Mouse (Mus musculus) adrenal gland, postnatal 25 days (tissue): ENCODE results near the gene Lman1l. TPM values are rescaled to one million over a fixed set of nuclear protein-coding genes. Genes with fewer than 3 reads are reported as not detected.

Experiments used
- DNase-seq: peaks from one replicate; pipeline ENCODE4 v3.0.0; 2021; ENCODE audit warnings: mixed read lengths
- long read RNA-seq: library from polyadenylated mRNA; stranded (forward); transcript quantifications from one replicate; pipeline ENCODE4 v2.0.0, GENCODE M21; 2021
- total RNA-seq: library from RNA; stranded (reverse); gene quantifications from 2 replicates; pipeline ENCODE4 v1.2.3, GENCODE M21; 2021

Gene Lman1l
- total RNA-seq = not detected in 2 replicates
- long read RNA-seq = 0 reads

DNA sequence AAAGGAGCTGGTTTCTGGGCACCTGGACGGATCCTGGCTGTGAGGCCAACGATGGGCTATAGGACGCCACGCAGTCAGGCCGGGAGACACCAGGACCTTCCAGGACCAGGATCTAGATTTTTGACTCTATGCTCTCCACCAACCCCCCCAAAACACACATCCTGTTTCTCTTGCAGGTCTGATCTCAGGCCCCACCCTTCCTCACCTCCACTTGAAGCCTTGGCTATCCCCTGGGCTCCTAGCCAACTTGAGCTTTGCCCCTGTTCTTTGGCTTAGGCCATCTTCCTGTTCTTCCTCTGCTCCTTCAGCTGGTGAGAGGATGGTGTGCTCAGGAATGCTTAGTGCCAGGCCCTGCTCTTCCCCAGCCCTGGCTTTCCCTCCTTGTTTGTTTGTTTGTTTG, at the start of gene Lman1l:
Gene Lman1l, minus strand, starts transcription at position 101 of the 400 bp plus-strand sequence.
- DNase-seq = no peak

DNA sequence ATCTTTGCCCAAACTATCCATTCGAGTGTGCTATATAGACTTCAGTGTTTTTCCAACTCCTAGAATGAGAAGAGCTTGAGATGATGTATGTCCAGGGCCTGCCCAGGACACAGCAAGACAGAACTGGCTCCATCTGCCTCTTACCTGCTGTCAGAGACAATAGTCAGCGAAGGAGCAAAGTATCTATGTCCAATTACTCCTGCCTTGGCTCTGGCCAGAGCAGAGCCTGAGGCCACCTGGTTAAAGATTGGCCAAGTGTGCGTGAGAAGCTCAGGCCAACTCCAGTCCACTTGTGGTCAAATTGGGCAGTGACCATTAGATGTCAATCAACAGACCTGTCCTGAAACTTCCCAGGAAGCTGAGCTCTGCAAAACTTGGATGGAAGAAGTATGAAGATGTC, 49.0 kb upstream of the Lman1l start:
- DNase-seq = no peak

DNA sequence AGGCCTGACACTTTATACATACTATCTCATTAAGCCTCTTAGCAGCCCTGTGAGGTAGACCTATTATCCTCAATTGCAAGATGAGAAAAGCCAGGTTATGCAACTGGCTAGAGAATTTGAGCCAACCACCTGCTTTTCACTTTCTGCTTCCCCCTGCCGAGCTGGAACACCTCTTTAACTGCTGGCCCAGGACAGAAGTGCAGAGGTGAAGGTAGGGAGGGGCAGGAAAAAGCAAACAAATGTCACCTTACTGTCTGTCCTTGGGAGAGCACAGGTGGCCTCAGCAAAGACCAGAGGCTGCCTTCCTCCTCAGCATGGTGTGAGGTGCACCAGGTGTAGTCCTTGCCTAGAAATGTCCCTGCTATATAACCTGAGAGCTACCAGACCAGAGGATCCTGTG, 47.7 kb upstream of the Lman1l start:
- no peak for DNase-seq

DNA sequence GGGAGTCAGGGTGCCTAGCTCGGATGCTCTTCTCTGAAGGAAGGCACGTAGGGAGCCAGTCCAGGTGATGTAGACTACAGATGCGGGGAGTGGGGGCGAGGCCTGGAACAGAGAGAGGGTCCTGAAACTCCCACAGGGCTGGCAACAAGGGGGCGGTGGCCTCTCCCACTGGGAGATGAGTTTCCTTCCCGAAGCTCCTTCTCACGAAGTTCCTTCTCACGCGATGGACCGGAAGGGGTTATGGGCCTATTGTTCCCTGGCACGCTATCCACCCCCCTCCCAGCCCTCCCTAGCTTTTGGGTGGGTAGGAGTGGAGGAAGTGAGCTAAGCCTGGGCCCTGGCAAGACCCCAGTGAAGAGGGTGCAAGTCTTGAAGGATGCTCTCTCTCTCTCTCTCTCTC, 47.2 kb upstream of the Lman1l start:
- DNase-seq = no peak

DNA sequence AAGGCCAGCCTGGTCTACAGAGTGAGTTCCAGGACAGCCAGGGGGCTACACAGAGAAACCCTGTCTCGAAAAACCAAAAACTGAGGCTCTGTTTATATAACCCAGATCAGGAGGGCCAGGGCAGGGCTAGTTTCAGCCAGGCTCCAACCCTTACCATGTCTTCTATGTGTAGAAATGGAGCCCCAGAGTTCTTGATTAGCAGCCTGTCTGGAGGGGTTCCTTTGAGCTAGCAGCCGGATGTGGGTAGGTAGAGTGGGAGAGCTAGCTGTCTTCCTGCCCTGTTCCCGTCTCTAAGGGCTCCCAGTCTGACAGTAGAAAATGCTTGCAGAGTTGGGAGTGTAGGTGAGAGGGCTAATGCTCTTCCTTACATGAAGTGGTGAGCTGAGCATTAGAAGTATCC, 46.6 kb upstream of the Lman1l start:
- no peak for DNase-seq

DNA sequence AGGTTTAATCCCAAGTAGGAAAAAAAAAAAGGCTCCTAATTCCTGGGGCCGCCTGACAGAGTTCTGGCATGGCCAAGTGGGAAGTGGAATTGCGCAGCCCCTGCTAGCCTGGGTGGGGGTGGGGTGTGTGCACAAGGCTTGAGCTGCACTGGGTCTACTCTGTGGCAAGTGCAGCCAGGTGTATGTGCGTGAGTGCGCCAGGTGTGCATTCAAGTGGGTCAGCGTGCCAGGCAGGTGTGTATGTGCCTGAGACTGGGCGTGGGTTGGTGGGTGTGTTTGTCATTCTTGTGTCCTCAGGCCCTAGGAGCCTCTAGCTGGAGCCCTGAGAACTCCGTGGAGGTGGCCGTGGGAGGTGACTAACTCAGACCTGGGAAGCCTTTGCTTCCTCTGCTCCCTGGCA, 46.0 kb upstream of the Lman1l start:
- no peak for DNase-seq

DNA sequence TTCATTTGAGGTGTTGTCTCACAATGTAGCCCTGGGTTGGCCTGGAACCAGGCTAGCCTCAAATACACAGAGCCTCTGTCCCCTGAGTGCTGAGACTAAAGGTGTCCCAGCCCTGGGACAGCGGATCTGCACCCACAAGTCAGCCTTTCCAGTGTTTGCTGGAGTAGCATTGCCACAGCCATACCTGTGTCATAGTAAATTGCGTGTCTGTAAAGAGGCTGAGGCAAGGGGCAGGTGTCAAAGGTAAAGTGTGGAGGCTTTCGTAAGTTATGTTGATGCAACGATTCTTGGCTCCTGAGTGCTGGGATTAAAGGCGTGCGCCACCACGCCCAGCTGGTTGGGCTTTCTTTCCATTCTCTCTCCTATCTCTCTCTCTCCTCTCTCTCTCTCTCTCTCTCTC, 44.0 kb upstream of the Lman1l start:
- DNase-seq = no peak

DNA sequence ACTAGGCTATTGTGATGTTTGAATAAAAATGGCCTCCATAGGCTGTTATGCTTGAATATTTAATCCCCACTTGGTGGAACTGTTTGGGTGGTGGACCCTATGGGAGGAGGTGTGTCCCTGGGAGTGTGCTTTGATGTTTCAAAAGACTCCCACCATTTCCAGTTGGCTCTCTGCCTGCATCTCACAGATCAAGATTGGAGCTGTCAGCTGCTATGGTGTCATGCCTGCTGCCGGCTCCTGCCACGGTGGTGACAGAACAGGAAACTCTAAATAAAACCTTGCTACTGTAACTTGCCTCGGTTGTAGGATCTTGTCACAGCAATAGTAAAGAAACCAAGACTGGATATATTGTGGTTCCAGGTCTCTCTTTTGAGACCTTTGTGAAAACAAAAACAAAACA, 41.0 kb upstream of the Lman1l start:
- DNase-seq = no peak

DNA sequence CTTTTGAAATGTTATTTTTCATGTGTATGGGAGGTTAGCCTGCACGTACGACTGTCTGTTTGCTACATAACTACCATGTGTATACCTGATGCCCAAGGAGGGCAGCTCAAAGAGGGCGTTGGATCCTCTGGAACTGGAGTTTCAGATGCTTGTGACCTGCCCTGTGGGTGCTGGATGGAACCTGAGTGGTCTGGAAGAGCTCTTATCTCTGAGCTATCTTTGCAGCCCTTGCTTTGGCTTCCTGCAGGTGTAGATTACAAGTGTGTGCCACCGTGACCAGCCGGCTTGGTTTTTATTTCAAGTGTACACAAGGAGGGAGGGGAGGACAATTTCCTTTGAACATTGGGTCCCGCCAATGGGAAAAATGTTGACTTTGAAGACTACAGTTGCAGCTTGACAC, 39.9 kb upstream of the Lman1l start:
- no peak for DNase-seq

DNA sequence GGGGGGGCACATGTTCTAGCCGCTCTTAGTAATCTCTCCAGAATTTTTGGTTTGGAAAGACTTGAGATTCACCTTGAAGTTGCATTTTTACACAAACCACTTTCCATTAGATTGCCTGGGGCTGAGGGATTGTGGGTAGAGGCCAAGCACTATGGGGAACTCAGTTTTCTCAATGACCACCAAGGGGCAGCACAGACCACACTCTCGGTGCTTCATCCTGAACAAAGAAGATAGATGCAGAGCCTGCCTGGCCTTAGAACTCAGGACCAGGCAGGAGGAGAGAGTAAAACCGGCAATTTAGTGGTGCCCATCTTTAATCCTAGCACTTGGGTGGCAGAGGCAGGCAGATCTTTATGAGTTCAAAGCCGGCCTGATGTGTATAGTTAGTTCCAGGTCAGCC, 39.2 kb upstream of the Lman1l start:
- DNase-seq = peak; percentile 58

DNA sequence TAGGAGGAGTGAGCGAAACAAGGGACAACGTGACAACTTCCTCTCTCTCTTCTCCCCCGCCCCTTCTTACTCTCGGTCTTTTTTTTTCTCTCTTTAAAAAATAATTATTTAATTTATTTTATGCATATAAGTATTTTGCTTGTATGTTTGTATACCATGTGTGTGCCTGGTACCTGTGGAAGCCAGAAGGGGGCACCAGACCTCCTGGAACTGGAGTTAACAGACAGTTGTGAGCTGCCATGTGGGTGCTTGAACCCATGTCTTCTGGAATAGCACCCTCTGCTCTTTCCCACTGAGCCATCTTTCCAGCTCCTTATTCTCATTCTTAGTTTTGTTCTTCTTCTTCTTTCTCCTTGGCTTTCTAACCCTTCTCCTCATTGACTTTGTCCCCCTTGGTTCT, 38.4 kb upstream of the Lman1l start:
- no peak for DNase-seq

DNA sequence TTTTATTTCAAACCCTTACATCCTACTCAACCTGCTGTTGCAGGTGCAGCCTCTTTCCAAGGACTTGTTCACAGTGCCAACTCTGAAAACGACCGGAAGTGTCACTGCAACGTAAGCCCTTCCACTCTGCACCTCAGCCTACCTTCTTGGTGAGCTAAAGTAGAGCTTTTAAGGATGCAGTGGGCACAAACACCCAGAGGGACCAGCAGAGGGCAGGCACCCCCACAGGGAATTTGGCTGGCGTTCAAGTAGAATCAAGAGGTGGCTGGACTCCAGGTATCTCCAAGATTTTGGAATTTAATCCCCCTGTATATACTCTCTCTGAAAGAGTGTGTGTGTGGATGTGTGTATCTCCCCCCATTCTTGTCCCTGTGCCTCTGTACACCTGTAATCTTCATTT, 37.3 kb upstream of the Lman1l start:
- no peak for DNase-seq

DNA sequence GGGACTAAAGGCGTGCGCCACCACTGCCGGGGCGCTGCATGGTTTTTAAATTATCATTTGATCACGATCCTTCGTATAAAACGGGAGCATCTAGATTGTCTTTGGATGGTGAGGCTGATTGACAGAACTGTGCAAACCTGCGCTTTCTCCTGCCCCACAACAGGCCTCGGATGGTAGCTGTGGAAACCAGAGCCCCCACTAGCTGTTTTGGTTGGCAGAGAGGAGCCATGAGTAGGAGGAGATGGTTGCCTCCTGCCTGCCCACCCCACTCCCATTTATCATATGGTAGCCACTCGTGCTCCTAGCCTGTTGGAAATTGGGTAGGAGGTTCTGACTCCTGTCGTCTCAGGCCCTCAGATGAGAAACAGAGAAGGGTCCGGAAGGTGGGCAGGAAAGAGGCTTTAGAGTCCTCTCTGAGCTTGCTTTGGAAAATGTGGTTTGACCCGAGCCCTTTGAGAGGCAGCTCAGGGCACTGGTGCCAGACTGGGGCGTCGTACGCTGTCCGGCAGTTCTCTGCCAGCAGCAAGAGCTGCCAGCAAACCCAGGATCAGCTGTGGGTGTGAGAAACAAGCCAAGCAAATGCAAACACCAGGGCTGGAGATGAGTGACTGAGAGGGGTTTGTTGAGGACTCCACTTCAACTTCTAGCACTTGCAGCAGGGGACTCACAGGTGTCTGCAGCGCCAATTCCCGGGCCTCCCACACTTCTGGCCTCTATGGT, 36.2 kb upstream of the Lman1l start:
- DNase-seq = no peak

DNA sequence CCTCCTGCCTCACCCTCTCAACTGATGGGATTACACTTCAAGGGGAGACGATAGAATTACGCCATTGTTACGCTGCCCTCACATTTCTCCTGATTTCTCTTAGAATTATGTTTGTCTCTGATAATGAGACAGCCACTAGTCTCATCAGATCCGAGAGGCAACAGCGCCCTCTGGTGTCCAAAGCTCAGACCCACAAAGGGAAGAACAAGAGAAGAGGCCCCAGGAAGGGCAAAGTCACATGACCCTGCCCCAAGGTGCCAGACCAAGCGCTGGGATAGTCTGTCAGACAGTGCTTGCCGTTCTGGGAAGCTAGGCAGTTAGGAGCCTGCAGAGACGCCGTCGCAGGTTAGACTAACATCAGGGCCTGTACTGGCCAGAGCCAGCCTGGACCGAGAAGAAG, 35.2 kb upstream of the Lman1l start:
- peak; percentile 96 for DNase-seq

DNA sequence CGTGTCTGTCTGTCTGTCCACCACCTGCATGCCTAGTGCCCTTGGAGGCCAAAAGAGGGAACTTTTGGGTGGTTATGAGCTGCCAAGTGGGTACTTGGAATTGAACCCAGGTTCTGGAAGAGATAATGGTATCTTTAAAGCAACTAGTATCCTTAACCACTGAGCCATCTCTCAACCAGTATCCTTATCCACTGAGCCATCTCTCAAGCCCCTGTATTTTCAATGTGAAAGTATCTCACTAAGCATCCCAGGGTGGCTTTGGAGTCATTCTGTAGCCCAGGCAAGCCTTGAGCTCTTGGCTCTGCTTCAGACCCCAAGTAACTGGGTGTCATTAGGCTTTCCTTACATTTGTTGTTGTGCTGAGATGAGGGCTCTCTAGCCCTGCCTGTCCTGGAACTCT, 34.4 kb upstream of the Lman1l start:
- no peak for DNase-seq

DNA sequence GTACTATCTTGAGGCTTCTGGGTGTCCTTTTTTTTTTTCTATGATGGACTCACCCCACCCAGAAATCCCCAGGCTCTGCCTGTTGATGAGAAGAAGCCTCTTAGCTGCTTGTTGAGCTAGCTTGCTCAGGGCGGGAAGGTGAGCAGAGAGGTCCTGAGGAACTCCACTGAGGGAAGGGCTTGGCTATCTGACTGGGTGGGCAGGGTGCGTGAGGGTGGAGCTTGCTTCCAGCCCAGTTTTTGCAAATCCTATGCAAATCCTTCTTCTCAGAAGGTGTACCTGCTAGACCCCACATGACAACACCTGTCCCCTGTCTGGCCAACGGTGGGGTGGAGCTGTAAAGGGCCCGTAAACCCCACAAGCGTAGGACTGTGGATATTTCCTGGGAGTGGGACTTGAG, 32.7 kb upstream of the Lman1l start, which contains the start of gene Csk:
Gene Csk, minus strand, starts transcription at position 349 of the 400 bp plus-strand sequence.
- DNase-seq = no peak

DNA sequence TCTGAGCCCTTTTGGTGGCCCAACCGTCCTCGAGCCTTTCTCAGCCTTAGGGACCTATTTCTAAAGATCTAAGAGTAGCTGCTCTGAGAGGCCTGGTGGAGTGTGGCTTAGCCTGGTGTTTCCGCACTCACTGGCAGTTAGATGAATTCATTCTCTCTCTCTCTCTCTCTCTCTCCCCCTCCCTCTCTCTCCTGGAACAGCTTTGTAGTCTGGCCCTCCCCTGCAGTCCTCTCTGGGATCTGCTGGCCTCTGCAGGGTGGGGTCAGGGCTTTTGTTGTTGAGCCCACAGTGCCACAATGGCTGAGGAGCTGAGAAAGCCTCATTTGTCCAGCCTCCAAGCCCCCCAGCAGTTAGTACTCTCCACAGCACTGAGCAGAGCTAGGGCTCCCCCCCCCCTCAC, 32.3 kb upstream of the Lman1l start:
- DNase-seq = no peak

DNA sequence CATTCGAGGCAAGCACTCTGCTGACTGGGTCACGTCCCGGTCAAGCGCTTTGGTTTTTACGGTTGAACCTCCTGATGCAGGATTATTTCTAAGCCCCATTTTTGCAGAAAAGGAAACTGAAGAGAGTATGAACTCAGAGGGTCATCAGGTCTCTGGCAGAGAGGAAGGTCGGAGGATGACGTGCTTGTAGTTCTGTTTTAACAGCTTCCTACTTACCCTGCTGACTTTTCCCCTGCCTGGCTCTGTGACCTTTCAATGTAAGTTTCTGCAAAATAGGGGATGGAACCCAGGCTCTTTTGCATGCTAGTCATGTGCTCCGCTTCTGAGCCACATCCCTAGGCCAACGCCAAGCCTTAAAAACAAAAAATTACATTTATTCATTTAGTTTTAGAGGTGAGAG, 31.8 kb upstream of the Lman1l start:
- DNase-seq = no peak

DNA sequence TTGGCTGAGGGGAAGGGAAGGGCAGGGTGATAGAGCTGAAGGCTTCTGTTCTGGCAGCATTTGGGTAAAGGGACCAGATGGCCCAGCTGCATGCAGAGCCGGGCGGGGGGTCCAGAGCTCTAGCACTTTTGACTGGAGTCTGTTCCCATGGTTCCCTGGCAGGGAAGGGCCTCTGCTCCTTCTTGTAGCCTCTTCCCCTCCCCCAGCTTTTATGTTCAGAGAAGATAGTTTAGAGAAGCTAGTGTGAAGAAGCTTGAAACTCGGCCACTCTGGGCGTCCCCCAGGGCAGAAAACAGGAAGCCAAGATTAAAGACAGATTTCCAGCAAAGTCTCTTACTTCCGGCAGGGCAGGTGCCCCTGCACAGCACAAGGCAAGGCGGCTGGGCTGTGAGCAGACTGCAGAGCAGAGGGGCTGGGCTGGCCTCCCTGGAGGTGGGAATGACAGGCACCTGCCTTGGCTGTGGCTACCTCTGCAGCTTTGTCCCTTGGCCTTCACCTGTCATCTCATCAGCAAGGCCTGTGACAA, 30.3 kb upstream of the Lman1l start:
- no peak for DNase-seq

DNA sequence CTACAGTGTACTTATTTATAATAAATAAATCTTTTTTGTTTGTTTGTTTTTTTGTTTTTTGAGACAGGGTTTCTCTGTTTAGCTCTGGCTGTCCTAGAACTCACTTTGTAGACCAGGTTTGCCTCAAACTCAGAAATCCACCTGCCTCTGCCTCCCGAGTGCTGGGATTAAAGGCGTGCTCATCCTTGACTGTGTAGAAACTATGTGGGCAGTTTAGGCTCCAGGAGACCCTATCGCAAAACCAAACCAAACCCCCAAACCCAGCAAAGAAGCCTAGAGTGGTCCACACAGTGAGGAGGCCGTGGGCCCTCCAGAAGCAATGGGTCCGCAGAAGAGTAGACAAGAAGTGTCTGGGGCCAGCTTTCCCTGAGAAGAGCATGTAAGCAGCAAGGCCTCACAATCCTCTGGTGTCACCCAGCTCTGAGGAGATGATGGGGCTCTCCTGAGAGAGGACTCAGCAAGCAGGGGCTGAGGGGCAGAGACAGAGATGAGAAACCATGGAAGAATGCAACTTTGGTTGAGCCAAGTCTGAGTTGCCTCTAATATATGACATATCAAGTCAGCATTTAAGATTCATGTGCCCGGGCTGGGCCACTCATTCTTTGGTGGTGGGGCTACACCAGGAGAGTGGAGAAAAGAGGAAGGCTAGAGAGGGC, 29.7 kb upstream of the Lman1l start:
- no peak for DNase-seq

DNA sequence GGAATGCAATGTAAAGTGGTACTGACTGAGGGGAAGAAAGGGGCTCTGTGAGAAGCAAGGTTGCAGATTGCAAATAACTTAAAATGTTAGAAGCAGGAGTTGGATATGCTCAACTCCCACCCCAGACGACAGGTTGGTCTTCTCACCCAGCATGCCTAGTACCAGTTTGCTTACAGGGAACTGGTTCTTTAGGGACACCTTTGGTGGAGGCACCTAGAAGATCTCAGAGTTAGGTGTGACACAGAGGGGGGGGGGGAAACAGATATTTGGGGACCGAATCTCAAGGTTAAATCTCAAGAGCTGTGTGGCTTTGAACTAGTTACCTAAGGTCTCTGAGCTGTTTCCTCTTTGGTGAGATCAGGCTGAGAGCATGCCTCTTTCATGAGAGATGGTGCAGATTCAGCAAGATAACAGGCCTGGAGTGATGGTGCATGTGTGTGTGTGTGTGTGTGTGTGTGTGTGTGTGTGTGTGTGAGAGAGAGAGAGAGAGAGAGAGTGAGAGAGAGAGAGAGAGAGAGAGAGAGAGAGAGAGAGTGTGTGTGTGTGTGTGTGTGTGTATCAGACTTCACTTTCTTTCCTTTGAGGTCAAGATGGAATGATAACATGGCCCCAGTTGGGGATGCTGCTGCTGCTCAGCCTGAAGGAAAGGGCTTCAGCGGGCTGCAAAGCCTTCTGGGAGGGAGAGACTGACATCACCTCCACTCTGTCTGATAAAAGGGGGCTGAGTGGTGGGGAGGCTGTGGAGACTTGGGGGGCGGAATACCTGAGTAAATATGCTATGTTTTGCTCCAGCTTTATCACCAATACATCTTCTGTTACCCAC, 26.9 kb upstream of the Lman1l start:
- no peak for DNase-seq

DNA sequence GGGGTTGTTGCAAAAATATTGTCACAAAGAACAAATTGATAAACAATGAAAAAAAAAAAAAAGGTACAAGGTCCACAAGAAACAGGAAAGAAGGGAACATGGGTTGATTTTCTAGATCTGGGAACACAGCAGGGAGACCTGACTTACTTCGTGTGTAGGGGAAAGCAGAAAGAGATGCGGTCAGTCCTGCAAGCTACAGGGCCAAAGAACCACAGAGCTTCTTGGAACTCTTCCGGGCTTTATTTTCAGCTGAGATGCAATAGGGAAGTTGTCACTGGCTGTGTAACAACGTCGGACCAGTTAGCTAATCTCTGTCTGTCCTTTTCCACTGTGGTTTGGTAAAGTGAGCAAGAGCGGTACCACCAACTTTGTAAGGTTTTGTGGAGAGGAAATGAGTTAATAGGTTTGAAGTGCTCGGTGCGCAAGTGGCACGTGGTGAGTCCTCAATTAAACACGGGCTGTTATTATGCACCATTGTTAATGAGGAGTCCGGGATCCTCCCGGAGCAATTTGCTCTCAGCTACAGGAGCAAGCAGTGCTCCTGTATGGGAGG, 26.1 kb upstream of the Lman1l start:
- no peak for DNase-seq
